Mouse (Mus musculus): ENCODE measurements around the gene Dync1i2. TPM values are rescaled to one million over a fixed set of nuclear protein-coding genes. Genes with fewer than 3 reads are reported as not detected.

Dync1i2 gene
- polyA plus RNA-seq, 1 experiment from 2014 or later = 180 TPM

DNA sequence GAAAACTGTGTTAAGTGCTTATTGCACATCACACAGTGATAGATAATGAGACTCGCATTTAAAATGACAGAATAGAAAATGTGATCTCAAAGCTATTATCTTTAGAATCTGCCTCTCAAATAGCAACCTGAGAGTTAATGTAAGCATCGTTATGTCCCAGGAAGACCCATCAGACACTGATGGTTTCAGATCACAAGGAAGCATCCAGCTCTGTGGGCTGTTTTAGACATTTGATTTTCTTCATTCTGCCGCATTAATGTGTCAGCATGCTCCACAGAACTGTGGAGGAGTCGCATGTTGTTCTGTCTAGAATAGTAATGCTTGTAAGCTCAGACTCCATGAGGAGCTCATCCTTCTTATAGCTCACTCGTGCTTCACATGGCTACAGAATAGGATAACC, 34.6 kb downstream of the Dync1i2 start:
- no peak overlapping the region for H3K27ac ChIP-seq
- peaks cover 33% of the 10 kb centered on the region for H3K36me3 ChIP-seq

GRCm38 (mm10) chr2:71248071-71248470, 36.6 kb downstream of the Dync1i2 start:
- Histone ChIP-seq H3K27me3 (replicated peaks) (no peaks in the 10 kb centered on the region), H3K9ac (no peak overlapping the region), H3K36me3 (peaks cover 48% of the 10 kb centered on the region), H3K27ac (no peak overlapping the region), H3K4me2 (replicated peaks) (no peak overlapping the region), H3K4me1 (peaks cover 4% of the 10 kb centered on the region; the same call in 1 of the 2 replicates), H3K4me3 (no peak overlapping the region), H3K9me3 (no peaks in the 10 kb centered on the region)
- no peak for ATAC-seq (ENCODE audit: low FRiP score, low read depth)
- WGBS = 95% methylated on average over 3 of the region's 3 CpGs

More for the DNA sequence above, 34.6 kb downstream of the Dync1i2 start:
- Histone ChIP-seq H3K9ac (no peak overlapping the region), H3K27me3 (replicated peaks) (no peaks in the 10 kb centered on the region), H3K4me1 (peaks cover 4% of the 10 kb centered on the region; the same call in 1 of the 2 replicates), H3K9me3 (no peaks in the 10 kb centered on the region), H3K4me3 (no peak overlapping the region), H3K4me2 (replicated peaks) (no peak overlapping the region)
- no peak for ATAC-seq (ENCODE audit: low FRiP score, low read depth)
- 91% methylated on average over 5 of the region's 5 CpGs for WGBS

DNA sequence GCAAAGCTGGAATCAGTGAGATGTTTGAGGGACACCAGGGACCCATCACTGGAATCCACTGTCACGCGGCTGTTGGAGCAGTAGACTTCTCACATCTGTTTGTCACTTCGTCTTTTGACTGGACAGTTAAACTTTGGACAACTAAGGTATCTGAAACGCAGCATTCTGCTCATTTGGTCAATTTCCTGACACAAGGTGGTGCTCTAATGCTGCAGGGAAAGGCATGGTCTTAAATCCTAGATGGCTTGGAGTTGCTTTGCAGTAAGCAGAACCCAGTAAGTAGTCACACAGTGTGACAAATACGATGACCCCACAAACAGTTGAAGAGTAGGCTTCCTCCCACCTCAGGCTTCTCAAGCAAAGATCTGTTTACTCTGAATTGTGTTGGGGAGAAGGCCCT, 39.3 kb downstream of the Dync1i2 start:
- peaks cover 64% of the 10 kb centered on the region for H3K36me3 ChIP-seq
- H3K4me2 ChIP-seq (replicated peaks) = no peak overlapping the region
- no peaks in the 10 kb centered on the region for H3K27me3 ChIP-seq (replicated peaks)
- no peaks in the 10 kb centered on the region for H3K4me1 ChIP-seq
- ATAC-seq (ENCODE audit: low FRiP score, low read depth) = no peak
- H3K4me3 ChIP-seq = no peak overlapping the region
- no peaks in the 10 kb centered on the region for H3K9me3 ChIP-seq
- no peak overlapping the region for H3K9ac ChIP-seq
- WGBS = 81% methylated on average over 5 of the region's 5 CpGs
- no peak overlapping the region for H3K27ac ChIP-seq

GRCm38 (mm10) chr2:71254836-71255235, 43.3 kb downstream of the Dync1i2 start:
- peaks cover 82% of the 10 kb centered on the region for H3K36me3 ChIP-seq
- H3K27me3 ChIP-seq (replicated peaks) = no peaks in the 10 kb centered on the region
- 85% methylated on average over 4 of the region's 4 CpGs for WGBS
- no peak overlapping the region for H3K4me2 ChIP-seq (replicated peaks)
- no peaks in the 10 kb centered on the region for H3K4me1 ChIP-seq
- H3K4me3 ChIP-seq = no peak overlapping the region
- no peak overlapping the region for H3K27ac ChIP-seq
- H3K9me3 ChIP-seq = no peaks in the 10 kb centered on the region
- ATAC-seq (ENCODE audit: low FRiP score, low read depth) = no peak
- H3K9ac ChIP-seq = no peak overlapping the region

GRCm38 (mm10) chr2:71256581-71256980, 45.1 kb downstream of the Dync1i2 start:
- Histone ChIP-seq H3K27ac (no peak overlapping the region), H3K4me1 (no peaks in the 10 kb centered on the region), H3K36me3 (peaks cover 78% of the 10 kb centered on the region), H3K4me2 (replicated peaks) (no peak overlapping the region), H3K4me3 (no peak overlapping the region), H3K9me3 (no peaks in the 10 kb centered on the region), H3K9ac (no peak overlapping the region), H3K27me3 (replicated peaks) (no peaks in the 10 kb centered on the region)
- ATAC-seq (ENCODE audit: low FRiP score, low read depth) = no peak
- WGBS = 89% methylated on average over 7 of the region's 7 CpGs

DNA sequence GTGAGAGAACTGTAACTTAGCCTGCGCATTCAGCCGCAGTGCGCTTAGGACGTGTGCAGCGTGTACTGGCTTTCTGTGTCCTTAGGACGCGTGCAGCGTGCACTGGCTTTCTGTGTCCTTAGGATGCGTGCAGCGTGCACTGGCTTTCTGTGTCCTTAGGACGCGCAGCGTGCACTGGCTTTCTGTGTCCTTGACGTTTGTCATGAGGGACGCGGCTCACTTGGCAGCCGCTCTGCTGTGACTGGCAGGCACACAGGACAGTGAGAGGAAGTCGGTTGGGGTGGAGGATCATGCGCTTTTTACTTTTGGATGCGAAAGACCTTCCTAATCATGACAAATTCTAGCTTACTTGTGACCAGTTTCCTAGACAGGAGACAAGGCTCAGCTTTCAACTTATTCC, 53.1 kb downstream of the Dync1i2 start:
- no peak overlapping the region for H3K4me2 ChIP-seq (replicated peaks)
- peaks cover 63% of the 10 kb centered on the region for H3K36me3 ChIP-seq
- H3K27me3 ChIP-seq (replicated peaks) = no peaks in the 10 kb centered on the region
- H3K9ac ChIP-seq = no peak overlapping the region
- 93% methylated on average over 20 of the region's 20 CpGs for WGBS
- no peak overlapping the region for H3K4me3 ChIP-seq
- no peaks in the 10 kb centered on the region for H3K9me3 ChIP-seq
- no peak for ATAC-seq (ENCODE audit: low FRiP score, low read depth)
- H3K27ac ChIP-seq = no peak overlapping the region
- no peaks in the 10 kb centered on the region for H3K4me1 ChIP-seq

DNA sequence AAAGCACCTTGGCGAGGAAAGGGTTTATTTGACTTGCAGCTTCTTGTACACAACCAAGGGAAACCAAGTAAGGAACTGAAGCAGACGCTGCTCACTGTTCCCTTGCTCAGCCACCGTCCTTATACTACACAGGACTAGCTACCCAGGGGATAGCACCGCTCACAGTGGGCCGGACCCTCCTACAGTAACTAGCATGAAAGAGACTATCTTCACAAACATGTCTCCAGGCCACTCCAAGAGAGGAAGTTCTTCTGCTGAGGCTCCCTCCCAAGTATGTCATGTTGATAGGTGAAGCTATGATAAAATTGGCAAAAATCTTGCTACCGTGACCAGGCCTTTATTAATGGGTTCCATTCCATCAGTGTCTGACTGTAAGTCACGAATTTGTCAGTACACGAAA, 57.2 kb downstream of the Dync1i2 start:
- H3K36me3 ChIP-seq = peaks cover 34% of the 10 kb centered on the region
- H3K4me2 ChIP-seq (replicated peaks) = no peak overlapping the region
- no peaks in the 10 kb centered on the region for H3K9me3 ChIP-seq
- no peaks in the 10 kb centered on the region for H3K27me3 ChIP-seq (replicated peaks)
- H3K9ac ChIP-seq = no peak overlapping the region
- ATAC-seq (ENCODE audit: low FRiP score, low read depth) = no peak
- H3K27ac ChIP-seq = no peak overlapping the region
- WGBS = 96% methylated on average over 8 of the region's 8 CpGs
- H3K4me3 ChIP-seq = no peak overlapping the region
- H3K4me1 ChIP-seq = no peaks in the 10 kb centered on the region

DNA sequence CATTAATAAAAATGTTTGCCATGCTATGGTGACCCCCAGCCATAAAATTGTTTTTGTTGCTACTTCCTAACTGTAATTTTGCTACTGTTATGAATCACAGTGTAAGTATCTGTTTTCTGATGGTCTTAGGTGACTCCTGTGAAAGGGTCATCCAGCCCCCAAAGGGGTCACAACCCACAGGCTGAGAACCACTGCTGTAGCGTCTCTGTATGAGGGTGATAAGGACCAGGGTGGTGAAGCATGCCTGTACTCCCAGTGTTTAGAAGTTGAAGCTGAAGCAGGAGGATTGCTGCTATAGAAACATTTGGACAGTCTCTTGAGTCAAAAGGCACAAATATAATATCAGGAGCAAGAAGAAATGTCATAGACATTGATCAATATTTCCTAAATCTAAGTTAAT, 57.8 kb downstream of the Dync1i2 start:
- Histone ChIP-seq H3K36me3 (peaks cover 33% of the 10 kb centered on the region), H3K9me3 (no peaks in the 10 kb centered on the region), H3K4me1 (no peaks in the 10 kb centered on the region), H3K4me3 (no peak overlapping the region), H3K4me2 (replicated peaks) (no peak overlapping the region), H3K9ac (no peak overlapping the region), H3K27me3 (replicated peaks) (no peaks in the 10 kb centered on the region), H3K27ac (no peak overlapping the region)
- WGBS = 66% methylated on average over 1 of the region's 1 CpGs
- ATAC-seq (ENCODE audit: low FRiP score, low read depth) = no peak

DNA sequence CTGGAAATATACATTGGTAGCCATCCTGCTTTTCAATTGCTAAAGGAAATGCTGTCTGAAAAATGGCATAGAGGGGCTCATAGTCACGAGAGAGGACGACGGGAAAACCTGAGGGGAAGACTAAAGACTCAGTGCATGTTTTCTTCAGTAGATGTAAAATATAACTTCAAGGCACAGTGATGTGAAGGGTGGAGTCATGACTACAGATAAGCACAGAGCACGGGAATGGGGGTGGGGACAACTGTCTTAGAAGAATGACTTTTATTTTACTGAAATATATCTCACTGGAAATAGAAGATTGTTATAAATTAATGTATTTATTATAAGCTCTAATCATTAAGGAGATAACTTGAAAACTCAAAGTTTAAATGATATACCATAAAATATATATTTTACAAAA, 58.6 kb downstream of the Dync1i2 start:
- Histone ChIP-seq H3K9ac (no peak overlapping the region), H3K4me3 (no peak overlapping the region), H3K36me3 (peaks cover 25% of the 10 kb centered on the region), H3K9me3 (no peaks in the 10 kb centered on the region), H3K4me2 (replicated peaks) (no peak overlapping the region), H3K27me3 (replicated peaks) (no peaks in the 10 kb centered on the region), H3K27ac (no peak overlapping the region), H3K4me1 (no peaks in the 10 kb centered on the region)
- no peak for ATAC-seq (ENCODE audit: low FRiP score, low read depth)
- 87% methylated on average over 4 of the region's 4 CpGs for WGBS

DNA sequence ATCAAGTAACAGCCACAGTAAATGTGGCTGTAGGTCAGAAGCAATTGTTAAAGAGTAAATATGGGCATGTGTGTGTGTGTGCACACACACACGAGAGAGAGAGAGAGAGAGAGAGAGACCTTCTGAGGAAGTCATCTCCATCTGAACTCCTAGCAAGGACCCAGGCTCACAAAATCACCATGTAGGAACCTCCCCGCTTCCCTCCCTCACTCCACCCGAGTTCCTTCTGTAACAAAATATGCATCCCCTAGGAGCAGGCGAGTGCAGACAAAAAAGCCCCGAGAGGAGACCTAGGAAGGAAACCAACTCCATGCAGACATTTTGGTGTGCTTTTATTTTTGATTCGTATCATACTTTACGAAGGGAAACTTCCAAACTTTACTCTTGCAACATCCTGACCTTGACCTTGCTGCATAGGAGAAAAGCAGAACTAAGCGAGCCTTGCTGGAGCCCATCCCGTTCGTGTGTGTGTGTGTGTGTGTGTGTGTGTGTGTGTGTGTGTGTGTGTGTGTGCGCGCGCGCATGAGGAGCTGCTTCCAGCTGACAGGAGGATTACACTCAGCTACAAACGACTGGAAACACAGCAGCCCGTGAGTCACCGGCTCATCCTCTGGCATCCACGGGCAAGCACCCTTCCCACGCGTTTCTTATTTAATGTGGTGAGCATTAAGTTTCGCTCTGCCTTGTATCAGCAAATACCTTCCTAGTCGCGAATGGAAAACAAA, 62.6 kb downstream of the Dync1i2 start:
- H3K4me1 ChIP-seq = no peaks in the 10 kb centered on the region
- H3K27ac ChIP-seq = no peak overlapping the region
- 82% methylated on average over 23 of the region's 23 CpGs for WGBS
- no peak overlapping the region for H3K4me3 ChIP-seq
- no peaks in the 10 kb centered on the region for H3K27me3 ChIP-seq (replicated peaks)
- H3K9ac ChIP-seq = no peak overlapping the region
- no peak overlapping the region for H3K4me2 ChIP-seq (replicated peaks)
- no peaks in the 10 kb centered on the region for H3K9me3 ChIP-seq
- no peak for ATAC-seq (ENCODE audit: low FRiP score, low read depth)
- peaks cover 10% of the 10 kb centered on the region for H3K36me3 ChIP-seq

- Histone ChIP-seq H3K9me3 (no peaks in the 10 kb centered on the region), H3K4me1 (no peaks in the 10 kb centered on the region), H3K27me3 (replicated peaks) (no peaks in the 10 kb centered on the region), H3K9ac (no peak overlapping the region), H3K4me3 (no peak overlapping the region), H3K27ac (no peak overlapping the region), H3K36me3 (peaks cover 10% of the 10 kb centered on the region), H3K4me2 (replicated peaks) (no peak overlapping the region)
- ATAC-seq (ENCODE audit: low FRiP score, low read depth) = no peak
- 81% methylated on average over 7 of the region's 7 CpGs for WGBS
Observed at GRCm38 (mm10) chr2:71275734-71276133, 64.2 kb downstream of the Dync1i2 start.

GRCm38 (mm10) chr2:71278791-71279775, 67.6 kb downstream of the Dync1i2 start:
- whole genome bisulfite sequencing = 81% methylated on average over 23 of the region's 23 CpGs
- no peaks in the 10 kb centered on the region for H3K9me3 ChIP-seq
- H3K27ac ChIP-seq = no peak overlapping the region
- no peak overlapping the region for H3K4me3 ChIP-seq
- H3K4me2 ChIP-seq (replicated peaks) = no peak overlapping the region
- H3K36me3 ChIP-seq = peaks cover 20% of the 10 kb centered on the region
- H3K9ac ChIP-seq = no peak overlapping the region
- no peaks in the 10 kb centered on the region for H3K27me3 ChIP-seq (replicated peaks)
- ATAC-seq (ENCODE audit: low FRiP score, low read depth) = no peak
- no peaks in the 10 kb centered on the region for H3K4me1 ChIP-seq

All from neural tube, embryonic 12.5 days (tissue).